8 mouse cellular contexts compared by ENCODE assay signal in genomic region chr4:141291571-141292375, GRCm38 (mm10). TPM values are rescaled to one million over a fixed set of nuclear protein-coding genes. Genes with fewer than 3 reads are reported as not detected.
DNase-seq lines count a peak whose midpoint lies in the region; ATAC-seq and TF ChIP-seq lines count a peak whose summit lies in the region.

No protein-coding gene starts in this region.

- no peak for TF ChIP-seq POLR2A in lung, adult 2 months (IDR thresholded peaks at IDR 0.05; ENCODE audit: borderline replicate concordance, extremely low read depth, low read depth, low read length)

- peaks cover 41% of the 10 kb centered on the region for H3K4me1 ChIP-seq in lung, embryonic 15.5 days
- peaks cover 9% of the 10 kb centered on the region; the same call in 1 of the 2 replicates for H3K4me1 ChIP-seq in lung, adult 2 months (ENCODE audit: control insufficient read depth, insufficient read depth, low read length)
- peaks cover 42% of the 10 kb centered on the region for H3K4me1 ChIP-seq in forebrain, embryonic 12.5 days
- H3K4me1 ChIP-seq in liver, embryonic 11.5 days (replicated peaks; ENCODE audit: control insufficient read depth, insufficient read depth, low read length), result peaks cover 21% of the 10 kb centered on the region
- peaks cover 11% of the 10 kb centered on the region; the same call in 1 of the 2 replicates for H3K4me1 ChIP-seq in stomach, postnatal 0 days (replicated peaks; ENCODE audit: control insufficient read depth, insufficient read depth)

- H3K9ac ChIP-seq in lung, embryonic 15.5 days, result no peak overlapping the region
- H3K9ac ChIP-seq in forebrain, embryonic 12.5 days, result peak overlapping the region; percentile 49
- H3K9ac ChIP-seq in liver, embryonic 11.5 days (ENCODE audit: low read depth, low read length), result no peak overlapping the region
- H3K9ac ChIP-seq in stomach, postnatal 0 days (ENCODE audit: low read length), result 0 out of 2 replicates have a peak overlapping the region, but pooled peaks have one; percentile 13

- no peak for TF ChIP-seq CTCF in lung, adult 2 months (IDR thresholded peaks at IDR 0.05; ENCODE audit: insufficient read depth, low read length)
- no peak for TF ChIP-seq CTCF in stomach, postnatal 0 days (IDR thresholded peaks at IDR 0.05; ENCODE audit: low read depth)

- WGBS in lung, embryonic 15.5 days, result 3% methylated on average over 36 of the region's 47 CpGs
- WGBS in lung, adult 2 months, result 6% methylated on average over 45 of the region's 47 CpGs
- WGBS in forebrain, embryonic 12.5 days, result 2% methylated on average over 47 of the region's 47 CpGs
- 4% methylated on average over 40 of the region's 47 CpGs for WGBS in liver, embryonic 11.5 days
- WGBS in stomach, postnatal 0 days, result 4% methylated on average over 38 of the region's 47 CpGs

- H3K9me3 ChIP-seq in lung, embryonic 15.5 days, result no peaks in the 10 kb centered on the region
- H3K9me3 ChIP-seq in forebrain, embryonic 12.5 days, result no peaks in the 10 kb centered on the region
- H3K9me3 ChIP-seq in liver, embryonic 11.5 days (ENCODE audit: control insufficient read depth, low read length), result no peaks in the 10 kb centered on the region
- H3K9me3 ChIP-seq in stomach, postnatal 0 days (ENCODE audit: control insufficient read depth, low read length), result no peaks in the 10 kb centered on the region

- H3K36me3 ChIP-seq in lung, embryonic 15.5 days, result no peaks in the 10 kb centered on the region
- no peaks in the 10 kb centered on the region for H3K36me3 ChIP-seq in forebrain, embryonic 12.5 days (replicated peaks)
- no peaks in the 10 kb centered on the region for H3K36me3 ChIP-seq in liver, embryonic 11.5 days (ENCODE audit: control insufficient read depth, insufficient read depth, low read length)
- H3K36me3 ChIP-seq in stomach, postnatal 0 days (ENCODE audit: control insufficient read depth, insufficient read depth, low read length), result no peaks in the 10 kb centered on the region

- ATAC-seq in lung, embryonic 15.5 days (ENCODE audit: borderline replicate concordance, extremely low read depth, low FRiP score, low TSS enrichment), result no peak
- 0 out of 2 replicates have a peak, but pooled peaks have one; percentile 44 for ATAC-seq in forebrain, embryonic 12.5 days (ENCODE audit: low FRiP score)
- ATAC-seq in liver, embryonic 11.5 days (replicated peaks; ENCODE audit: low FRiP score), result no peak; the same call in 1 of the 2 replicates
- no peak for ATAC-seq in stomach, postnatal 0 days (ENCODE audit: low FRiP score, low TSS enrichment)
- ATAC-seq in erythroid progenitor cell, adult 5-6 weeks (replicated peaks; ENCODE audit: low FRiP score, poor library complexity, severe bottlenecking), result no peak

- DNase-seq in lung, adult 2 months, result no peak
- DNase-seq in liver, embryonic 11.5 days (ENCODE audit: low spot score), result no peak
- peak; percentile 48 for DNase-seq in stomach, postnatal 0 days (ENCODE audit: low spot score)
- no peak for DNase-seq in urinary bladder, postnatal 25 days (ENCODE audit: low spot score)
- DNase-seq in urinary bladder, adult 18-20 months (ENCODE audit: low spot score in 2 of 2), result no peak

- H3K27ac ChIP-seq in lung, embryonic 15.5 days, result no peak overlapping the region
- no peak overlapping the region for H3K27ac ChIP-seq in forebrain, embryonic 12.5 days
- H3K27ac ChIP-seq in liver, embryonic 11.5 days (ENCODE audit: low read depth, low read length), result no peak overlapping the region
- no peak overlapping the region for H3K27ac ChIP-seq in stomach, postnatal 0 days (replicated peaks)

- peak overlapping the region; percentile 61 for H3K4me2 ChIP-seq in lung, embryonic 15.5 days
- peak overlapping the region; percentile 79 for H3K4me2 ChIP-seq in forebrain, embryonic 12.5 days
- H3K4me2 ChIP-seq in liver, embryonic 11.5 days, result peak overlapping the region; percentile 62
- peak overlapping the region; percentile 53 for H3K4me2 ChIP-seq in stomach, postnatal 0 days (replicated peaks; ENCODE audit: low read depth)

- peak overlapping the region; percentile 33 for H3K4me3 ChIP-seq in lung, embryonic 15.5 days
- H3K4me3 ChIP-seq in lung, adult 2 months (replicated peaks; ENCODE audit: extremely low read depth, low read depth, low read length), result no peak overlapping the region
- H3K4me3 ChIP-seq in forebrain, embryonic 12.5 days (replicated peaks), result peak overlapping the region; percentile 40
- H3K4me3 ChIP-seq in liver, embryonic 11.5 days (ENCODE audit: low read depth, low read length), result peak overlapping the region; percentile 32
- peak overlapping the region; percentile 17 for H3K4me3 ChIP-seq in stomach, postnatal 0 days (ENCODE audit: low read depth, low read length)

- TF ChIP-seq EP300 in stomach, postnatal 0 days (optimal IDR thresholded peaks at IDR 0.05), result no peak

- H3K27me3 ChIP-seq in lung, embryonic 15.5 days, result peaks cover 40% of the 10 kb centered on the region
- H3K27me3 ChIP-seq in forebrain, embryonic 12.5 days, result peaks cover 83% of the 10 kb centered on the region
- peaks cover 83% of the 10 kb centered on the region for H3K27me3 ChIP-seq in liver, embryonic 11.5 days (replicated peaks; ENCODE audit: control insufficient read depth, insufficient read depth, low read length)
- H3K27me3 ChIP-seq in stomach, postnatal 0 days (ENCODE audit: control insufficient read depth, insufficient read depth, low read length), result no peaks in the 10 kb centered on the region

RNA-seq across cellular contexts. Expression of gene Epha2, which starts 9.3 kb away (rescaled TPM):
- 10.8 and 11.0 TPM in 2 replicates for polyA plus RNA-seq in lung, embryonic 15.5 days (2015; fragmentation: Nextera tagmentation; extraction: Ambion mirVana)
- 54.0 and 68.8 TPM in 2 replicates for polyA plus RNA-seq in lung, adult 2 months (2012; rRNA removed)
- 1.9 and 2.0 TPM in 2 replicates for polyA plus RNA-seq in forebrain, embryonic 12.5 days (2016; fragmentation: Nextera tagmentation; extraction: Ambion mirVana)
- 2.5 and 2.9 TPM in 2 replicates for polyA plus RNA-seq in liver, embryonic 11.5 days (2014; fragmentation: Nextera tagmentation; extraction: Ambion mirVana)
- polyA plus RNA-seq in stomach, postnatal 0 days (2015; fragmentation: Nextera tagmentation; extraction: Ambion mirVana), result 3.9 and 4.9 TPM in 2 replicates
- total RNA-seq in erythroid progenitor cell, adult 5-6 weeks (2015; ENCODE audit: low replicate concordance), result 1.3 TPM in 1 of 2 replicates, not detected in the other
- total RNA-seq in erythroid progenitor cell, adult 5-6 weeks (2017; ENCODE audit: low replicate concordance), result 0.39 TPM in 1 of 2 replicates, not detected in the other

RNA-seq across cellular contexts. Expression of gene Arhgef19, which starts 52.5 kb away (rescaled TPM):
- 19.2 and 20.5 TPM in 2 replicates for polyA plus RNA-seq in lung, embryonic 15.5 days (2015; fragmentation: Nextera tagmentation; extraction: Ambion mirVana)
- 11.5 and 15.3 TPM in 2 replicates for polyA plus RNA-seq in lung, adult 2 months (2012; rRNA removed)
- 1.9 and 2.6 TPM in 2 replicates for polyA plus RNA-seq in forebrain, embryonic 12.5 days (2016; fragmentation: Nextera tagmentation; extraction: Ambion mirVana)
- polyA plus RNA-seq in liver, embryonic 11.5 days (2014; fragmentation: Nextera tagmentation; extraction: Ambion mirVana), result 2.3 and 2.5 TPM in 2 replicates
- polyA plus RNA-seq in stomach, postnatal 0 days (2015; fragmentation: Nextera tagmentation; extraction: Ambion mirVana), result 6.6 and 9.2 TPM in 2 replicates
- not detected in 2 replicates for total RNA-seq in erythroid progenitor cell, adult 5-6 weeks (2015; ENCODE audit: low replicate concordance)
- total RNA-seq in erythroid progenitor cell, adult 5-6 weeks (2017; ENCODE audit: low replicate concordance), result not detected in 2 replicates

Comparison
In these comparisons a context has a peak if more than half of its experiments do, and no peak if none do; other contexts are left out.
1. H3K9ac ChIP-seq: peak in forebrain, embryonic 12.5 days (single experiment) and stomach, postnatal 0 days (single experiment); none in lung, embryonic 15.5 days (single experiment) and liver, embryonic 11.5 days (single experiment).
2. Peak in every context shown above with its lines, with median percentiles within 50 percentile points of each other: H3K4me2 ChIP-seq.